Mouse (Mus musculus): ENCODE measurements around the gene Nit2. TPM values are rescaled to one million over a fixed set of nuclear protein-coding genes. Genes with fewer than 3 reads are reported as not detected.

Nit2 gene
- polyA plus RNA-seq, 1 experiment from 2014 or later = 13.7 TPM

- Histone ChIP-seq H3K36me3 (ENCODE audit: inconsistent target) (peaks cover 62% of the 10 kb centered on the region), H3K4me3 (ENCODE audit: inconsistent target) (no peak overlapping the region), H3K79me2 (ENCODE audit: inconsistent target) (no peaks in the 10 kb centered on the region), H3K27ac (no peak overlapping the region)
- WGBS (ENCODE audit: missing documents) = 94% methylated on average over 5 of the region's 5 CpGs
Observed at GRCm38 (mm10) chr16:57144741-57145140, 22.4 kb downstream of the Nit2 start.

- H3K4me3 ChIP-seq (ENCODE audit: inconsistent target) = no peak overlapping the region
- H3K79me2 ChIP-seq (ENCODE audit: inconsistent target) = peaks cover 70% of the 10 kb centered on the region
- H3K27ac ChIP-seq = no peak overlapping the region
- H3K36me3 ChIP-seq (ENCODE audit: inconsistent target) = peaks cover 22% of the 10 kb centered on the region
- 95% methylated on average over 6 of the region's 6 CpGs for WGBS (ENCODE audit: missing documents)
Observed at GRCm38 (mm10) chr16:57133611-57134010, 33.5 kb downstream of the Nit2 start.

- H3K79me2 ChIP-seq (ENCODE audit: inconsistent target) = peaks cover 83% of the 10 kb centered on the region
- 0% methylated on average over 1 of the region's 1 CpGs for whole genome bisulfite sequencing (ENCODE audit: missing documents)
- H3K4me3 ChIP-seq (ENCODE audit: inconsistent target) = no peak overlapping the region
- H3K36me3 ChIP-seq (ENCODE audit: inconsistent target) = peaks cover 17% of the 10 kb centered on the region
- H3K27ac ChIP-seq = no peak overlapping the region
Observed at GRCm38 (mm10) chr16:57132326-57132725, 34.8 kb downstream of the Nit2 start.

- H3K79me2 ChIP-seq (ENCODE audit: inconsistent target) = peaks cover 90% of the 10 kb centered on the region
- H3K4me3 ChIP-seq (ENCODE audit: inconsistent target) = no peak overlapping the region
- H3K36me3 ChIP-seq (ENCODE audit: inconsistent target) = peaks cover 10% of the 10 kb centered on the region
- H3K27ac ChIP-seq = no peak overlapping the region
- 91% methylated on average over 4 of the region's 4 CpGs for WGBS (ENCODE audit: missing documents)
Observed at GRCm38 (mm10) chr16:57131544-57131943, 35.6 kb downstream of the Nit2 start.

GRCm38 (mm10) chr16:57130752-57131400, 36.3 kb downstream of the Nit2 start:
- Histone ChIP-seq H3K27ac (0 out of 2 replicates have a peak overlapping the region, but pooled peaks have one; percentile 13), H3K79me2 (ENCODE audit: inconsistent target) (peaks cover 97% of the 10 kb centered on the region), H3K36me3 (ENCODE audit: inconsistent target) (peaks cover 5% of the 10 kb centered on the region; the same call in 1 of the 2 replicates), H3K4me3 (ENCODE audit: inconsistent target) (no peak overlapping the region)
- 51% methylated on average over 3 of the region's 3 CpGs for WGBS (ENCODE audit: missing documents)

GRCm38 (mm10) chr16:57127825-57128224, 39.3 kb downstream of the Nit2 start:
- no peak overlapping the region for H3K4me3 ChIP-seq (ENCODE audit: inconsistent target)
- no peak overlapping the region for H3K27ac ChIP-seq
- H3K79me2 ChIP-seq (ENCODE audit: inconsistent target) = peaks cover 100% of the 10 kb centered on the region
- no peaks in the 10 kb centered on the region for H3K36me3 ChIP-seq (ENCODE audit: inconsistent target)
- 88% methylated on average over 2 of the region's 2 CpGs for WGBS (ENCODE audit: missing documents)

- Histone ChIP-seq H3K36me3 (ENCODE audit: inconsistent target) (no peaks in the 10 kb centered on the region), H3K4me3 (ENCODE audit: inconsistent target) (no peak overlapping the region), H3K27ac (no peak overlapping the region), H3K79me2 (ENCODE audit: inconsistent target) (peaks cover 94% of the 10 kb centered on the region)
- WGBS (ENCODE audit: missing documents) = 100% methylated on average over 2 of the region's 4 CpGs
Observed at GRCm38 (mm10) chr16:57126268-57126667, 40.9 kb downstream of the Nit2 start.

DNA sequence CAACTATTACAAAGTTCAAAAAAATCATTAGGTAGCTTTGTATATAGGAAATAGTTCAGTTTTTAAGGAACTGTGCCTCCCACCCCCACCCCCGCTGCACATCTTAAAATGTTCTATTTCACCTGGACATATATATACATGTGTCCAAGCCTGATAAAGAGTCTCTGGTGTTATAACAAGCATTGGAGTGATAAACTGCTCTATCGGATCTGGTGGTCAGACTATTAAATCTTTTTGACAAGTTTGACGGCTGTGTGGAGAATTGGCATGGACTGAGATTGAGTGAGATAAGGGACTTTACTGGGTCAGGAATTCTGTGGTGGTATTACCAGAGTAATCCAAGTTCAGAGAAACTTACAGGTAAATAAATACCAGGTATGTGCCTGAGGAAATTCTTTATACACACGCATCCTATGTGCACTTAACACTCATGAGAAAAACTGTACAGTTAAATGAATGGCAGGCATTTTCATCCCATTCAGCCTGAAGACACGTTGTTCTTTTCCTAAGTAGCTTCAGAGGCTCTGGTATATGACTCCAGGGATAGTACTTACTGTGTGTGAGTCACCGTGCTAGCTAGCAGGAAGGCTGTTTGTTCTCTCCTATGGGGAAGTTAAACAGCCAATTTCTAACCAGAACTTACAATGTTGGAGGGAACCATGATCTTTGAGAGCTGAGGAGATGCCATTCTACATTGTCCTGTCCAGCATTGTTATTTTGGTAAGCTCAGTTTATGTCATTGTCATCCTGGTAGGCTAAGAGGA, 44.3 kb downstream of the Nit2 start:
- Histone ChIP-seq H3K4me3 (ENCODE audit: inconsistent target) (peak overlapping the region; percentile 83), H3K36me3 (ENCODE audit: inconsistent target) (no peaks in the 10 kb centered on the region), H3K27ac (peak overlapping the region; percentile 50), H3K79me2 (ENCODE audit: inconsistent target) (peaks cover 60% of the 10 kb centered on the region)
- 19% methylated on average over 6 of the region's 6 CpGs for WGBS (ENCODE audit: missing documents)

GRCm38 (mm10) chr16:57121816-57122415, 45.2 kb downstream of the Nit2 start:
- under 1% methylated on average over 54 of the region's 59 CpGs for WGBS (ENCODE audit: missing documents)
- Histone ChIP-seq H3K27ac (peak overlapping the region; percentile 50), H3K4me3 (ENCODE audit: inconsistent target) (peak overlapping the region; percentile 83), H3K79me2 (ENCODE audit: inconsistent target) (peaks cover 50% of the 10 kb centered on the region), H3K36me3 (ENCODE audit: inconsistent target) (no peaks in the 10 kb centered on the region)

DNA sequence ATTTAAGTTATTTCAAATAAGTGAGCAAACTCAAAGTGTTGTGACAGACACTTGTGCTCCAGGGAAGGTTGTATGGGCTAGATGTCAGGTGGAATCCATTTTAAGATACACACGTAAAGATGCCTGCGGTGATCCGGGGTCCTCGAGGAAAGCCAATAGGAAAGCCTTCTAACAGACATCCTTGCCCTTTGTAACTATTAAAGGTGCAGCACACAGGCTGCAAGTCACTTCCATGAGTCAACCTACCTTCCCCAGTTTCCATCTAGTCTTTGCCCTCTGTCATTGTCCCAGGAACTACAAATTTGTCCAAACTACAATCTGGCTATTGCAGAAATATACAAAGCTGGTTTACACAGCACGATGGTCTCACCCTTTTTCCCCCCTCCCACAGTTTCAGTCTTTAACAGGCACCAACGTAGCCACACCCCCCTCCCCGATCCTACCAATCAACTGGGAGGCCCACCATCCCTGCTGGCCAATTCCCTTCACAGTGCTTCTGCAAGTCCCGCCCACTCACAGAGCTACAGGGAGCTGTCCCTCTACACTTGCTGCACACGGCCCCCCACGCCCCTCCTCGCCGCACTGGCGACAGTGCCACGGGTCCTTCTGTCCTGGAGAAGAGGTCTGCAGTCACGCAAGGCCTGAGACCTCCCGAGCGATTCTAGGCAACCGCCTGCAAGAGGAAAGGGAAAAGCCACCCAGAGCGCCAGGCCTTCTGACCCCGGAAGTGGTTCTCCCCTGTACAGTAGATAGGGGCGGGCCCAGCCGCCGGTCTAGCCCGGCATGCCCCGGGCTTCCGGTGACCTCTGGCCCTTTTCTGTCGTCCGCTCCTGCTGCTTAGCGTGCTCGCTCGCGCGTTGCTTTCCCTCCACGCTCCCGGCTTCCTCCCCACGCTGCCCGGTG, 46.0 kb downstream of the Nit2 start, which contains the start of gene Tomm70a:
TSS of gene Tomm70a (plus strand) at position 791 of the 903 bp plus-strand sequence.
- under 1% methylated on average over 37 of the region's 37 CpGs for WGBS (ENCODE audit: missing documents)
- Histone ChIP-seq H3K79me2 (ENCODE audit: inconsistent target) (peaks cover 43% of the 10 kb centered on the region), H3K36me3 (ENCODE audit: inconsistent target) (no peaks in the 10 kb centered on the region), H3K27ac (peak within 1 kb of the TSS; percentile 85), H3K4me3 (ENCODE audit: inconsistent target) (peak within 1 kb of the TSS; percentile 83)

GRCm38 (mm10) chr16:57117562-57117961, 49.6 kb downstream of the Nit2 start:
- H3K36me3 ChIP-seq (ENCODE audit: inconsistent target) = no peaks in the 10 kb centered on the region
- no peak overlapping the region for H3K27ac ChIP-seq
- WGBS (ENCODE audit: missing documents) = 71% methylated on average over 2 of the region's 2 CpGs
- peaks cover 7% of the 10 kb centered on the region for H3K79me2 ChIP-seq (ENCODE audit: inconsistent target)
- H3K4me3 ChIP-seq (ENCODE audit: inconsistent target) = no peak overlapping the region

- Histone ChIP-seq H3K27ac (no peak overlapping the region), H3K4me3 (ENCODE audit: inconsistent target) (no peak overlapping the region), H3K36me3 (ENCODE audit: inconsistent target) (no peaks in the 10 kb centered on the region), H3K79me2 (ENCODE audit: inconsistent target) (no peaks in the 10 kb centered on the region)
Observed at GRCm38 (mm10) chr16:57116066-57116465, 51.1 kb downstream of the Nit2 start.

All from macrophage (primary cell).